ENCODE assay signal across 39 mouse cellular contexts in the genomic region with DNA sequence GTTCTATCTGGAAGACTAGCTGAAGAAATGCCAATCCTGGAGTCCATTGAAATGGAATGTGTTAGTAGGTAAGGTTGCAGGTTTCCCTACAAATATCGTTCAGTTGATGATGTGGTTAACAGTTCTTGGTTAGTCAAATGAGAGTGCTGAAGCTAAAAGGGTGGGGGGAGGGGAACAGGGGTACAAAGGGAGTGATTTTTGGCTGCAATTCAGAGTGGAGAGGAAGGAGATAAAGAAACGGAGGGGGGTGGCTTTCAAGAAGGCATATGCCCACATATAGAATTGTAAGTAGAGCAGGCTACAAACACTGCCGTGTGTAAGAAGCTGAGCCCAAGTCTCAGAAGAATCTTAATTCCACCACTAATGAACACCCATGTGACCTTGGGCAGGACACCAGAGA. TPM values are rescaled to one million over a fixed set of nuclear protein-coding genes. Genes with fewer than 3 reads are reported as not detected.
"Had no signal": no experiment of that assay in that cellular context is flagged by ENCODE, and none has a peak within 500 bp of the region (broad histone marks: within the 10 kb centered on the region; RNA-seq: fewer than 3 reads in every experiment).

No protein-coding gene starts in this region.

- H3K9ac ChIP-seq: embryonic facial prominence, embryonic 12.5 days; embryonic facial prominence, embryonic 13.5 days; embryonic facial prominence, embryonic 15.5 days; forebrain, embryonic 12.5 days; forebrain, embryonic 13.5 days; forebrain, embryonic 15.5 days; forebrain, postnatal 0 days had no signal

- H3K27ac ChIP-seq: embryonic facial prominence, embryonic 10.5 days; embryonic facial prominence, embryonic 12.5 days; embryonic facial prominence, embryonic 13.5 days; embryonic facial prominence, embryonic 15.5 days; forebrain, embryonic 10.5 days; forebrain, embryonic 12.5 days; forebrain, embryonic 13.5 days; forebrain, embryonic 15.5 days; gastrocnemius, adult 2 months; heart, adult 2 months; heart, embryonic 10.5 days had no signal

- H3K36me3 ChIP-seq: embryonic facial prominence, embryonic 10.5 days; embryonic facial prominence, embryonic 12.5 days; embryonic facial prominence, embryonic 13.5 days; embryonic facial prominence, embryonic 15.5 days; forebrain, embryonic 10.5 days; forebrain, embryonic 12.5 days; forebrain, embryonic 15.5 days; heart, embryonic 10.5 days had no signal

- DNase-seq: cerebellum, adult 9-10 months; cerebellum, adult 9-11 months; cerebellum, postnatal 10 days; cerebellum, postnatal 14 days; cerebellum, postnatal 25 days; cerebellum, postnatal 36 days; embryo, embryonic 11 days; forebrain, postnatal 0 days; gastrocnemius, adult 2 months; gastrocnemius, postnatal 10 days; gastrocnemius, postnatal 14 days; gastrocnemius, postnatal 25 days; gastrocnemius, postnatal 36 days; heart, adult 11 months; heart, adult 18-20 months; heart, adult 2 months had no signal

- H3K4me1 ChIP-seq: embryonic facial prominence, embryonic 10.5 days; embryonic facial prominence, embryonic 12.5 days; embryonic facial prominence, embryonic 13.5 days; embryonic facial prominence, embryonic 15.5 days; forebrain, embryonic 10.5 days; forebrain, embryonic 12.5 days; forebrain, embryonic 13.5 days; forebrain, embryonic 15.5 days had no signal

- ATAC-seq: forebrain, embryonic 13.5 days; forebrain, embryonic 14.5 days; forebrain, embryonic 15.5 days; forebrain, embryonic 16.5 days; forebrain, postnatal 0 days had no signal

- H3K9me3 ChIP-seq: embryonic facial prominence, embryonic 10.5 days; embryonic facial prominence, embryonic 12.5 days; embryonic facial prominence, embryonic 13.5 days; embryonic facial prominence, embryonic 15.5 days; forebrain, embryonic 10.5 days; forebrain, embryonic 12.5 days; forebrain, embryonic 13.5 days; forebrain, embryonic 15.5 days; heart, embryonic 10.5 days had no signal

- H3K4me3 ChIP-seq: embryonic facial prominence, embryonic 10.5 days; embryonic facial prominence, embryonic 12.5 days; embryonic facial prominence, embryonic 13.5 days; embryonic facial prominence, embryonic 15.5 days; erythroblast, embryonic 14.5 days; forebrain, embryonic 10.5 days; forebrain, embryonic 12.5 days; forebrain, embryonic 13.5 days; forebrain, embryonic 15.5 days; gastrocnemius, adult 2 months; heart, adult 2 months; heart, embryonic 10.5 days had no signal

RNA-seq across cellular contexts. Expression of a gene that starts 6.4 kb away (rescaled TPM):
- total RNA-seq: common myeloid progenitor, adult 5-6 weeks; forebrain, postnatal 0 days; gastrocnemius, adult 18-20 months; gastrocnemius, adult 2 months; gastrocnemius, adult 8-10 months; gastrocnemius, postnatal 10 days; gastrocnemius, postnatal 14 days; gastrocnemius, postnatal 25 days; gastrocnemius, postnatal 36 days; gastrocnemius, postnatal 4 days; heart, adult 18-20 months; heart, adult 2 months; heart, adult 8-10 months had no signal
- polyA plus RNA-seq: cortical plate, adult 2 months; embryonic facial prominence, embryonic 10.5 days; embryonic facial prominence, embryonic 11.5 days; embryonic facial prominence, embryonic 12.5 days; embryonic facial prominence, embryonic 13.5 days; embryonic facial prominence, embryonic 14.5 days; embryonic facial prominence, embryonic 15.5 days; erythroblast, embryonic 14.5 days; forebrain, embryonic 10.5 days; forebrain, embryonic 11.5 days; forebrain, embryonic 12.5 days; forebrain, embryonic 13.5 days; forebrain, embryonic 14.5 days; forebrain, embryonic 15.5 days; forebrain, embryonic 16.5 days; frontal cortex, adult 2 months; gonadal fat pad, adult 2 months; heart, adult 2 months; heart, embryonic 10.5 days had no signal
